Comparison of ENCODE assay signal across 19 mouse cellular contexts in genomic region chr12:26400762-26401161, GRCm38 (mm10). TPM values are rescaled to one million over a fixed set of nuclear protein-coding genes. Genes with fewer than 3 reads are reported as not detected.
DNase-seq lines count a peak whose midpoint lies in the region; ATAC-seq and TF ChIP-seq lines count a peak whose summit lies in the region.
"Had no signal": no experiment of that assay in that cellular context is flagged by ENCODE, and none has a peak within 500 bp of the region (broad histone marks: within the 10 kb centered on the region; RNA-seq: fewer than 3 reads in every experiment).

No protein-coding gene starts in this region.

- no peak for ATAC-seq in embryonic facial prominence, embryonic 12.5 days (ENCODE audit: insufficient number of reproducible peaks, insufficient read depth, low FRiP score, low TSS enrichment)
- ATAC-seq in liver, postnatal 0 days = peak; percentile 78
- ATAC-seq: forebrain, embryonic 16.5 days had no signal

- H3K4me2 ChIP-seq in embryonic facial prominence, embryonic 12.5 days (replicated peaks) = no peak overlapping the region
- no peak overlapping the region for H3K4me2 ChIP-seq in liver, postnatal 0 days (ENCODE audit: low read depth, low read length)
- H3K4me2 ChIP-seq: hindbrain, embryonic 15.5 days; limb, embryonic 15.5 days; midbrain, embryonic 11.5 days; neural tube, embryonic 13.5 days had no signal

- intact Hi-C loops in left cerebral cortex, postnatal 4 days (cut with DNase I) = no loop called here

- 0 out of 2 replicates have a peak overlapping the region, but pooled peaks have one; percentile 23 for H3K27ac ChIP-seq in embryonic facial prominence, embryonic 12.5 days
- no peak overlapping the region for H3K27ac ChIP-seq in embryonic facial prominence, embryonic 10.5 days (replicated peaks)
- no peak overlapping the region for H3K27ac ChIP-seq in liver, postnatal 0 days (ENCODE audit: low read depth)
- peak overlapping the region; percentile 18; the same call in 1 of the 2 replicates for H3K27ac ChIP-seq in bone marrow, adult 2 months (ENCODE audit: control insufficient read depth, insufficient read depth, low read depth, low read length, poor library complexity)
- H3K27ac ChIP-seq: hindbrain, embryonic 15.5 days; limb, embryonic 15.5 days; neural tube, embryonic 13.5 days had no signal

- no peak for TF ChIP-seq POLR2A in bone marrow, adult 2 months (IDR thresholded peaks at IDR 0.05; ENCODE audit: borderline replicate concordance, control insufficient read depth, low read depth, low read length)

- no peaks in the 10 kb centered on the region for H3K9me3 ChIP-seq in embryonic facial prominence, embryonic 12.5 days
- H3K9me3 ChIP-seq in embryonic facial prominence, embryonic 10.5 days = no peaks in the 10 kb centered on the region
- H3K9me3 ChIP-seq in liver, postnatal 0 days (ENCODE audit: low read length) = no peaks in the 10 kb centered on the region
- H3K9me3 ChIP-seq: hindbrain, embryonic 15.5 days; limb, embryonic 15.5 days; neural tube, embryonic 13.5 days had no signal

- H3K36me3 ChIP-seq in embryonic facial prominence, embryonic 12.5 days = peaks cover 7% of the 10 kb centered on the region
- peaks cover 48% of the 10 kb centered on the region for H3K36me3 ChIP-seq in embryonic facial prominence, embryonic 10.5 days (replicated peaks)
- H3K36me3 ChIP-seq in liver, postnatal 0 days (replicated peaks; ENCODE audit: insufficient read depth, low read length) = no peaks in the 10 kb centered on the region

- H3K4me1 ChIP-seq in embryonic facial prominence, embryonic 12.5 days = peaks cover 16% of the 10 kb centered on the region
- peaks cover 37% of the 10 kb centered on the region for H3K4me1 ChIP-seq in embryonic facial prominence, embryonic 10.5 days
- peaks cover 33% of the 10 kb centered on the region for H3K4me1 ChIP-seq in liver, postnatal 0 days (ENCODE audit: insufficient read depth)
- H3K4me1 ChIP-seq in bone marrow, adult 2 months (ENCODE audit: control insufficient read depth, insufficient read depth, low read length) = peaks cover 19% of the 10 kb centered on the region

- TF ChIP-seq CTCF in liver, postnatal 0 days (IDR thresholded peaks at IDR 0.05; ENCODE audit: low read depth) = no peak
- TF ChIP-seq CTCF in bone marrow, adult 2 months (IDR thresholded peaks at IDR 0.05; ENCODE audit: control insufficient read depth, insufficient read depth, low read length) = no peak

- TF ChIP-seq EP300 in liver, postnatal 0 days (IDR thresholded peaks at IDR 0.05; ENCODE audit: low read depth) = no peak

- H3K27me3 ChIP-seq in embryonic facial prominence, embryonic 12.5 days = no peaks in the 10 kb centered on the region
- H3K27me3 ChIP-seq in embryonic facial prominence, embryonic 10.5 days (replicated peaks; ENCODE audit: low read depth, poor library complexity, severe bottlenecking) = no peaks in the 10 kb centered on the region
- no peaks in the 10 kb centered on the region for H3K27me3 ChIP-seq in liver, postnatal 0 days (ENCODE audit: insufficient read depth, low read length)
- H3K27me3 ChIP-seq: hindbrain, embryonic 15.5 days; limb, embryonic 15.5 days; neural tube, embryonic 13.5 days had no signal

- no peak overlapping the region for H3K4me3 ChIP-seq in embryonic facial prominence, embryonic 12.5 days
- no peak overlapping the region for H3K4me3 ChIP-seq in embryonic facial prominence, embryonic 10.5 days
- no peak overlapping the region for H3K4me3 ChIP-seq in liver, postnatal 0 days (ENCODE audit: low read depth, low read length)
- H3K4me3 ChIP-seq in bone marrow, adult 2 months (replicated peaks; ENCODE audit: control insufficient read depth, low read depth, low read length) = no peak overlapping the region
- H3K4me3 ChIP-seq: hindbrain, embryonic 15.5 days; limb, embryonic 15.5 days; neural tube, embryonic 13.5 days had no signal

- 100% methylated on average over 1 of the region's 1 CpGs for WGBS in embryonic facial prominence, embryonic 12.5 days
- WGBS in embryonic facial prominence, embryonic 10.5 days = 94% methylated on average over 1 of the region's 1 CpGs
- WGBS in liver, postnatal 0 days (ENCODE audit: insufficient replicate concordance) = 71% methylated on average over 1 of the region's 1 CpGs
- 91% methylated on average over 1 of the region's 1 CpGs for WGBS in bone marrow, adult 2 months

- DNase-seq in embryonic facial prominence, embryonic 10.5 days (ENCODE audit: low spot score) = no peak
- peak; percentile 23 for DNase-seq in kidney, adult 11 months
- DNase-seq in kidney, postnatal 4 days = no peak
- no peak for DNase-seq in liver, postnatal 0 days
- no peak for DNase-seq in liver
- no peak for DNase-seq in left cerebral cortex, postnatal 4 days
- DNase-seq: cerebellum, adult 11 months; cerebellum, postnatal 14 days; heart, adult 11 months; heart, postnatal 36 days; thymus, postnatal 36 days had no signal

- no peak overlapping the region for H3K9ac ChIP-seq in embryonic facial prominence, embryonic 12.5 days
- no peak overlapping the region for H3K9ac ChIP-seq in liver, postnatal 0 days (replicated peaks)
- H3K9ac ChIP-seq: hindbrain, embryonic 15.5 days; limb, embryonic 15.5 days; neural tube, embryonic 13.5 days had no signal

RNA-seq across cellular contexts. Expression of gene Rnf144a, which starts 14.3 kb away (rescaled TPM):
- polyA plus RNA-seq in embryonic facial prominence, embryonic 12.5 days (2016; fragmentation: Nextera tagmentation; extraction: Ambion mirVana) = 59.5 and 64.0 TPM in 2 replicates
- 43.1 and 44.9 TPM in 2 replicates for polyA plus RNA-seq in embryonic facial prominence, embryonic 10.5 days (2016; fragmentation: Nextera tagmentation; extraction: Ambion mirVana)
- 3.1 and 3.2 TPM in 2 replicates for polyA plus RNA-seq in liver, postnatal 0 days (2015; fragmentation: Nextera tagmentation; extraction: Ambion mirVana)
- 7.6 and 13.2 TPM in 2 replicates for polyA plus RNA-seq in bone marrow, adult 2 months (2011; ENCODE audit: insufficient read depth, insufficient read length, low replicate concordance, missing spikeins)
- total RNA-seq in left cerebral cortex, postnatal 4 days (2021) = 10 to 100 TPM; 41.8 to 45.4 TPM
- total RNA-seq: MEL had no signal

RNA-seq across cellular contexts. Expression of gene Rsad2, which starts 55.5 kb away (rescaled TPM):
- 0.70 and 0.74 TPM in 2 replicates for polyA plus RNA-seq in embryonic facial prominence, embryonic 12.5 days (2016; fragmentation: Nextera tagmentation; extraction: Ambion mirVana)
- 0.25 and 0.33 TPM in 2 replicates for polyA plus RNA-seq in embryonic facial prominence, embryonic 10.5 days (2016; fragmentation: Nextera tagmentation; extraction: Ambion mirVana)
- polyA plus RNA-seq in liver, postnatal 0 days (2015; fragmentation: Nextera tagmentation; extraction: Ambion mirVana) = 52.5 and 62.2 TPM in 2 replicates
- polyA plus RNA-seq in bone marrow, adult 2 months (2011; ENCODE audit: insufficient read depth, insufficient read length, low replicate concordance, missing spikeins) = 114 and 157 TPM in 2 replicates
- under 1 TPM; 0.14 to 0.26 TPM for total RNA-seq in left cerebral cortex, postnatal 4 days (2021)

Comparison
In these comparisons a context has a peak if more than half of its experiments do, and no peak if none do; other contexts are left out.
1. H3K27ac ChIP-seq: peak in embryonic facial prominence, embryonic 12.5 days (single experiment) and bone marrow, adult 2 months (single experiment); none in embryonic facial prominence, embryonic 10.5 days (single experiment) and liver, postnatal 0 days (single experiment).
2. RNA of gene Rsad2, which starts 55.5 kb away (polyA plus RNA-seq): 114 to 157 TPM in bone marrow, adult 2 months and 52.5 to 62.2 TPM in liver, postnatal 0 days; 0.70 to 0.74 TPM in embryonic facial prominence, embryonic 12.5 days and 0.25 to 0.33 TPM in embryonic facial prominence, embryonic 10.5 days; every median in the first group is over 10 times any median in the second.